Mouse (Mus musculus) R1 (cell line): ENCODE data around the gene Csad.
A peak's percentile ranks its signal among the peaks of the same experiment; 100 is the strongest.

Experiments used
- DNase-seq: peaks from one replicate; pipeline ENCODE4 v3.0.0-alpha.2; 2018; ENCODE audit warnings: low read depth, low spot score

Gene Csad

GRCm38 (mm10) chr15:102202971-102203834 lies 1.3 kb downstream of the Csad start, which contains the start of gene Zfp740:
Zfp740 (plus strand) TSS chr15:102203249.
- DNase-seq = peak; percentile 94

DNA sequence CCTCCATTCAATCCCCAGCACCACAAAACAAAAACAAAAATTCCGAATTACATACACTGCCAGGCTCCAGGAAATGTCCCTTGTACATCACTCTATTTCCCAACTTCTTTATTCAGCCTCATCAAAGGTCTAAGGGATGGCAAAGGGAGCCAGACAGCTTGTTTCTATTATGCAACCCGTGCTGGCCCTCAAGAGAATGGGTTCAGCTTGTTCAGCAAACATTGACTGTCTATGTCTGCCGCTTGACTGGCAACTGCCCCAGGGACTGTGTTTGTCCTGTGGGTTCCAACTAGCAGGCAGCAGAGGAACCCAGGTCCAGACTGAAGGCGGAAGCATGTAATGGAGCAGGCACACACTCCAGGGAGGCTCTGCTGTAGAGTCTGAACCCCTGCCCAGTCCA lies 5.7 kb downstream of the Csad start:
- DNase-seq = no peak

GRCm38 (mm10) chr15:102195373-102195772 lies 9.2 kb downstream of the Csad start:
- no peak for DNase-seq

- no peak for DNase-seq
These were observed 10.1 kb downstream of the Csad start for GRCm38 (mm10) chr15:102194439-102194838.

GRCm38 (mm10) chr15:102193652-102194051 lies 10.9 kb downstream of the Csad start:
- DNase-seq = no peak

- no peak for DNase-seq
These were observed 11.6 kb downstream of the Csad start for GRCm38 (mm10) chr15:102192820-102193386.

DNA sequence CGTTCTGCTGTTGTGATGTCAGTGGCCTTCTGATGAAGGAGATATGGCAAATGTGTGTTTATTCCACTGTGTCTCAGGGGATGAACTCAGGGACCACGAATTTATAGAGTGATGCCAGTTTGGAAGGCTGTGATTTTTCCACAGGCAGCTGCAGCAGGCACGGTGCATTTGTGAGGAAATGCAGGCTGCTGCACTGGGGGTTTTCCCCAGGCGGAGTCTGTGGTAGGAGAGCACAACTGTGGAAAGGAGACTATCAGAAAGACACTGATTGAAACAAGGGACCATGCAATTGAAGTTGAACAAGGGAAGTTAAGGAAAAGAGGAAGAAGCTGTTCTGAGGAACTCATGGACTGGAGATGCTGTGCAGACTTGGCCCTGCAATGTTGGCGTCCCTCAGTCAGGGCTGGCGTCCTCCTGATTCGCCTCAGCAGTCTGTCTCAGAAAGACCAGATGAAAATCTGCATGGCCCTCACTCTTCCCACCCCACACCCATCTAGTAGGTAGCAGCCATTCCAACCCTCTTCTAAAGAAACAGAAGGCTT lies 12.2 kb downstream of the Csad start:
- DNase-seq = no peak

DNA sequence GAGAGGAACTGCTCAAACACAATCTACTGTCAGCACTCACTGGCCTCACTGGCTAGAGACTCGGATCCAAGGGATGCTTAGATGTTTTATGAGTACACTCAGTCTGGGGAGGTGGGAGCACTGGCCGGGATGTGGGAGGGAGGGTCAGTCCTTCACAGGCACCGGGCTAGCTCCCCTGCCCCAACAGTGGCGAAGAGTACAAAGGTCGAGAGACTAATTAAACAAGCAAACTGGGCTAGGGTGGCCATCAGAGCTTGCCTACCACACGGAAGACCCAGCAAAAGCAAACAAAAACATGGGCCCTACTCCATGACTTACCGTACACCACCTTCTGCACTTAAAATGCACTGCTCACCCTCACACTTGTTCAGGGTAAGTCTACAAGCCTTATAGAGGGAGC lies 12.8 kb downstream of the Csad start:
- no peak for DNase-seq

DNA sequence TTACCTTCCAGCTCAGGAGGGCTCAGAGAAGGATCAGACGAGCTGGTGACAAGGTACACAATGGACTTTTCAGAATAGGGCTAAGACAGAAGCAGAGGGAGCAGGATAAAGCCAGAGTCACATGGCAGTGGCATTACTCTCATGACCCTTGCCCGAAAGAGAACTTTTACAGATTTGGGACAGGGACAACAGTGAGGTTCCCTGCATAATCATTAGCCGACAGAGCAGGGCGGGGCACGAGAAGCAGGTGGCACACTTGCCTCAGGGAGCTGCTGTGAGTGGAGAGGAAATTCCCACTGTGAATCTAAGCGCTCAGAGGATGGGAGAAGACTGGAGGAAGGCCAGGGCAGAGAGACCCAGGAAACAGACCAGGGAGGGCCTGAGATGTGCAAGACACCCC lies 15.6 kb downstream of the Csad start:
- DNase-seq = peak; percentile 54

DNA sequence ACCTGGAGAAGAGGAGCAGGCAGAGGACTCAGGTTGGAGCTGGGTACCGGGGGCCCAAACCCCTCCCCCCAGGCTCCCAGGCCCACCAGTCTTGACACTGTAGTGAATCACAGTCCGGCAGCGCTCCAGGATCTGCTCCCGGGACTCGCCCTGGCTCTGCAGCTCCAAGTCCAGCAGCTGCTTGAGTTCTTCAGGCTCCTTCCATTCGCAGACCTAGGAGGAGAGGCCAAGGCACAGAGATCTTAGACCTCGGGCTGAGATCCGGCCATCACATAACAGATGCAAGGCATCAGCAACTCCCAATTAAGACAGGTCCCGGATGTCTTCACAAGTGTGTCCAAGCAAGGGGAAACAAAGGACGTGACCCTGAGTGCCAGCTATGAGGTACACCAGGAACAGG lies 16.4 kb downstream of the Csad start:
- no peak for DNase-seq

DNA sequence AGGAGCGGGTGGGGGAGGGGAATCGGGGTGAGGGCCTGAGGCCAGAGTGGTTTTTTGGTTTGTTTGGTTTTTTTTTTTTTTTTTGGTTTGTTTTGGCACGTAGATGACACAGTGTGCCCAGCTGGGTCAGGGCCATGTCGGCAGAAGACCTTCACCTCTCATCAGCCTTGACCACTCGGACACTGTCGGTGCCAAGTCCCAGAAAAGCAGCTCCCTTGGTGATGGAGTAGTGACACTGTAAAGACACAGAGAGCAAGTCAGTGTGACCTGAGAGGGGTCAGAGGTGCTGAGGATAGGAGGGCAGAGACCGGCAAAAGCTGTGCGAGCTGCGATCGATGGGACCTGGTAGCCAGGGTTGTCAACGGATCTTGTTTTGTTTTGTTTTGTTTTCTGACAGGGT lies 18.3 kb downstream of the Csad start:
- no peak for DNase-seq

GRCm38 (mm10) chr15:102183076-102183475 lies 21.4 kb downstream of the Csad start:
- no peak for DNase-seq

DNA sequence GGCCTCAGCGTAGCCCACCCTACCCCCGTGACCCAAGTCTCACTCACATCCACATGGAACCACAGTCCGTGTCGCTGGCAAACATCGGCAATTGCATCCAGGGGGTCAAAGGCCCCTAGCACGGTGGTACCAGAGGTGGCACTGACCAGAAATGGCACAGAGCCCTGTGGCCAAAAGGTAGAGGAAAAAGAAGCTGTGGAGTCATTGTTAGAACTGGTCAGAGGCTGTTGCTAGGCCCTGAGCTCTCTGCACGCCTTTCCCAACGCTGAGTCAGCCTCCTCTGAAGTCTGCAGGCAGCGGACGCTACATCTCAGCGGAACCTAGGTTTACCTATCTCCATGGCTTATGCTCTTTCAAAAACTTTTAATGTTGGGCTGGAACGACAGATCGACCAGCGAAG lies 24.6 kb downstream of the Csad start:
- DNase-seq = peak; percentile 34

DNA sequence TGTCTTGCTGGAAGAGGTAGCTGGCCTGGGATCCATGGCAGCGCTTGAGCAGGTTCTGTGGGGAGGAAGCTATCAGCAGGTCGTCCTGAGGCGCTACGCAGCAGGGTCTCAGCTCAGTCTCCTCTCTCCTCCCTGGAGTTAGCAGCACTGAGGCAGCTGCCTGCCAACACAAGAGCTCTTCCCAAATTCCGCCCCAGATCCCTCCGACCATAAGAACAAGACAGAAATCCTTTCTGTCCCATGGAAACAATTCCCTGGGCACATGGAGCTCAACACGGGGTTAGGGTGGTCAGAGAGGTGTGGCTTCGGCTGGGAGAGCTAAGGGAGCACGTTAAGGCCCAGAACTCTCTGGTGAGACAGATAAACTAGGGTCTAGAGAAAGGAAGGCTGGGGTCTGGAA lies 25.4 kb downstream of the Csad start:
- peak; percentile 59 for DNase-seq

- peak; percentile 88 for DNase-seq
These were observed 26.2 kb downstream of the Csad start for GRCm38 (mm10) chr15:102178279-102178678.

DNA sequence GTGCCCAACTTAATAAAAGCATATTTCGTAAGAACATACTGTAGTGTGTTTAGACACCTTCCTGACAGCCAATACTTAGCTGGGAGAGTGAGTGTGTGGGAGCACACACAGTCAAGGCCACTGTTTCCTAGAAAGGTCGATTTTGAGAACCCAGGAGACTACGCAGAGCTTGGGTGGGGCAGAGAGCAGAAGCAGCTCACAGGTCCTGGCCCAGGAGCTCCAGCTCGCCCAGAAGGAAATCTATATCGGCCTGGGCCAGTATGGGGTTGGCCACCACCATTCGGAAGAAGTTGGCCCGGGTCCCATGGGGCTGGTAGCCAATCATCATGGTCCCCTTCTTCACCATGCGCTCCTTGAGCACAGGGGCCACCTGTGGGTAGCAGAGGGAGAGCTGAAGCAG lies 27.1 kb downstream of the Csad start:
- no peak for DNase-seq

GRCm38 (mm10) chr15:102176571-102177316 lies 27.8 kb downstream of the Csad start:
- DNase-seq = no peak

- peak; percentile 53 for DNase-seq
These were observed 28.7 kb downstream of the Csad start for GRCm38 (mm10) chr15:102175736-102176319.

- no peak for DNase-seq
These were observed 30.9 kb downstream of the Csad start for GRCm38 (mm10) chr15:102173581-102173980.

- no peak for DNase-seq
These were observed 35.5 kb downstream of the Csad start for GRCm38 (mm10) chr15:102169064-102169463.

DNA sequence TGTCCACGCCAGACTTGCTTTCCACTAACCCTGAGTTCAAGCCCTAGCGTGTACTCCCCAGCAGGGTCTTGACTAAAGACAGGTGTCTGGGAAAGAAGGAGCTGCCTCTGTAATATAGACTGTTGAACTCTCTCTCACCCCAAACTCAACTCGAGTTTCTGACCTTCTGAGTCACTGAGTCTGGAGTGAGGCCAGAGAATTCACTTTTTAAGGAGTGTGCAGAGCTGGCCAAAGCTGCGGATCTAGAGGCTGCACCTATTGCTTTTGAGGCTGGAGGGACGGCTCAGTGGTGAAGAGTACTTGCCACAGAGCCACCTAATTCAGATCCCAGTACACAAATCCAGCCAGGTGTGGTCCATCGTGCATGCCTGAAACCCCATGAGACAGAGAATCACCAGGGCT lies 36.9 kb downstream of the Csad start:
- DNase-seq = no peak
